Mouse (Mus musculus): ENCODE measurements at regions not wholly inside any gene's neighbourhood (a gene's known extent, or its start where the extent isn't known, plus 50 kb on each side); places are given as distances from the start of the nearest gene placed in this dataset.

DNA sequence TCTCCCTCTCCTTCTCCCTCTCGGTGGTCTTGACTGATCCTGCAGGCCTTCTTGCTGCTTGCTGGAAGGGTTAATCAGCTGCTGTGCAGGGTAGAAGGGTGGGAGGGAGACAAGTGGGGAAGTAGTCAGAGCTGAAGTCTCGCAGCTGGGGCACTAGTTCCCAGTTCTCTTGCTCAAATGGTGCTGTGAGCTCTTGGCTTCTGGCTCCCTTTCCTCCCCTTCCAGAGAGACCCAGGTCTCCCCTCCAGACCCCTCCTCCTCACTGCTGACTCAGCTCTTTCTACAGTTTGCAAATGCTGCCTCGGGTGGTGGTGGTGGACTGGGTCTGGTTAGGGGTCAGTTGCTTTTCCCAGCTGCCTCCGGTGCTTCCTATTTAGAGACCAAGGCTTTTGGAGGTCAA is 100.8 kb upstream of the Id2 start:
- TF ChIP-seq CTCF (IDR thresholded peaks at IDR 0.05) (no peak), EP300 (IDR thresholded peaks at IDR 0.05) (no peak)

Measured in lung, postnatal 0 days (tissue).